Mouse (Mus musculus) layer of hippocampus, adult 18-20 months (tissue): Measurements from ENCODE around the gene Bbs9. TPM values are rescaled to one million over a fixed set of nuclear protein-coding genes. Genes with fewer than 3 reads are reported as not detected.

ENCODE experiments used
- DNase-seq, 2 experiments: peaks; one replicate each; pipeline ENCODE4 v3.0.0; 2022; ENCODE audit warnings: low spot score in 2 of 2
- total RNA-seq, 2 experiments: library from RNA; stranded (reverse); gene quantifications; 2 replicates each; pipeline ENCODE4 v1.2.3; 2021

The Bbs9 gene
- total RNA-seq, 2 experiments from 2014 or later = 32.5 to 34.8 TPM

- DNase-seq = no peak
Observed at GRCm38 (mm10) chr9:22530734-22531489, 55.4 kb downstream of the Bbs9 start.

- no peak for DNase-seq
Observed at GRCm38 (mm10) chr9:22532112-22532511, 56.6 kb downstream of the Bbs9 start.

DNA sequence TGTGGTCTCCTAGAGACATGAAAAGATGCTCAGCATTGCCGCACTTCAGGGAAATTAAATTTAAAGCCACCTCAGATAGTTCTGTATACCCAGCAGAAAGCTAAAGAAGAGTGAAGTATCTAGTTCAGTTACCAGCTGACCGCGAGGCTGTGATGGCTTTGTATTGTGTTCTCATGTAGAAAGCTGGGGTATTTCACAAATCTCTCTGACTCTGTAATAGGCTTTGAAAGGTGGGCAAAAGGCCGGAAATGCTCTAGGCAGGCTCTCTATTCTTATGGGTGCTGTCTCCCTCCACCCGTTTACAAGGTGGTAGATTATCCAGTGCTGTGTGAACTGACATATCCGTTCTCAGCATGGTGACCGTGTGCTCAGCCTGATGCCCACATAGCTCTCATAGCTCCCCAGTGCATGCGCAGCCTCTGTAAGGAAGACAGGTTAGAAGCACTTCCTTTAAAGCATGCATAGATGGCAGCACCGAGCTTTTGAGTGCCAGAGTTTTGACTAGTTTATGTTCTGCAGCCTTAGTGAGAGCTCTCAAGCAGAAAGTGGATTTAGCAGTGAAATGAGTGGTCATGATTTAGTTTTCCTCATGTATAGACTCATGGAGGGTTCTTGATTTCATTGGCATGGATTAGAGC is 57.4 kb downstream of the Bbs9 start:
- peak; percentile 10 to 73 for DNase-seq

- no peak for DNase-seq
Observed at GRCm38 (mm10) chr9:22537767-22538373, 62.4 kb downstream of the Bbs9 start.

DNA sequence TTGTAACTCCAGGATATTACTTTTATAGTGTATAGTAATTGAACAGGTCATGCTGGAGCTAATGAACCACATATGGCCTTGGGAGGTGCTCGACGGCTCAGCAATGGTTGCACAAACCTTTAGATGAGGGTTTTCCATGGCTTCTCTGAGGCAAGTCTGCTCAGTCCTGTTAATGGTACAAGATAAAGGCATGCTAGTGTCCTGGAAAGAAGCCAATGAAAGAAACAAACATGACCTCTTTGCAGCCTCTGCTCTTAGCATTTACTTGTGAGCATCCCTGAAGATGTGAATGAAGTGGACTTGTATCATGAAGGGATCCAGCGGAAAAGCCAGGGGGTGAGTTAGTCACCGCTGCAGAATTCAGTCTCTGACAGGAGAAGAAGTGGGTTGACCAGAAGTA is 64.0 kb downstream of the Bbs9 start:
- no peak for DNase-seq

DNA sequence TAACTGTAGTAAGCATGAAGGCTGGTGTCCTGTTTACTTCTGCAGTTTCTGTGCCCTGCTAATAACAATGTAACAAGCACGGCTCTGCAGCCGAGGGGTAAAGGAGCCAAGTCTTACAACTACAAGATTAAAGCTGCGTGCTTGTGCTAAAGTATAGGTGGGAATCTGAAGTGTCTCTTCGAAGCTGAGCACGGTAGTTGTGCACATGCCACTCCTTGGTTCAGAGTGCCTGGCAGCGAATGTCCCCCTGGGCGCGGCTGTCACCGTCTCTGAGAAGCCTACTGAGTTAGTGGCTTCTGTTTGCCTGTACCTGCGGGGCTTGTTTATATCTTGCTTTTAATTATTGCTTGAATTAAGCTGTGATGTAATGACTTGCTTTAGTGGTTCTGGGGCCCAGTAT is 65.6 kb downstream of the Bbs9 start:
- DNase-seq = no peak

GRCm38 (mm10) chr9:22543467-22543866 is 68.0 kb downstream of the Bbs9 start:
- DNase-seq = no peak

DNA sequence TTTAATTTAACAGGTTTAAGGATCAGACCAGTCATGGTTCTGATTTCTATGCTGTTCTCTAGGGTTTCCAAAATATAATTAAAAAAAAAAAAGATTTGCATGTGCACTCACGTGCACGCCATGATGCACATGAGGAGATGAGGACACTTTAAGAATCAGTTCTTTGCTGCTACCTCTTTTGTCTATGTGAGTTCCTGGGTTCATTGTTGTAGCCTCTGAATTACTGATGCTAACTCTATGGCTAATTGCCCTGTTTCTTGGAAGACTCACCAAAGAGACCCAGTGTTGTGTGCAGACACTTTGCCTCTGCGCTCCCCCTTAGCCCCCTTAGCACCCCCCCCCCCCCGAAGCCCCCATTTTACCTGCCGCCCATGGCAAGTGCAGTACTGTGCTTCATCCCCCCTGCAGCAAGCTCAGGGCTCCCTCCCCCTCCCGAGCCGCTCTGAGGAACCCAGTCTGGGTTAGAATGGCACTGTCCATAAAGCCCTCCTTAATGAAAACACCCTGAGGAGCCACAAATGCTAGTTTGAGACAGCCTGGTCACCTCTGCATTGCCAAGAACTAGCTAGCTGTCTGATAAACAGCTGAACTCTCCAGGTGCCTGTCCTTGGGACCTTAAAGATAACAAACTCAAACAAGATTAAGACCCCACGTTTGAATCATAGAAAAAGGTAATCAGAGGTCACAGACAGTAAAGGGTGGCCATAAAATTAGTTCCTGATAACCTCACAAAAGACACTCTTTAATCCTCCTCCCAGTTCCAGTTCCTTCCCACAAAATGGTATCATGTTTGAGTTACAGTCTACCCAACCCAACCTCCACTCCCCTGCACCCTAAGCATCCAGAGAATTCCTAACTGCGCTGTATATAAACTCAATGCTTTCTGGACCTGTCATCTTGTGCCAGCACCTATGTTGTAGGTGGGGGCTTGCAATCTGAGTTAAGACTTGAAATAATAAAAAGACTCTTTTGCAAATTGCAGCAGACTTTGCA is 69.1 kb downstream of the Bbs9 start:
- no peak for DNase-seq

GRCm38 (mm10) chr9:22551273-22551672 is 75.8 kb downstream of the Bbs9 start:
- no peak for DNase-seq

GRCm38 (mm10) chr9:22556076-22556475 is 80.6 kb downstream of the Bbs9 start:
- DNase-seq = no peak

- DNase-seq = peak; percentile 31 to 82
Observed at GRCm38 (mm10) chr9:22557467-22557866, 82.0 kb downstream of the Bbs9 start.

DNA sequence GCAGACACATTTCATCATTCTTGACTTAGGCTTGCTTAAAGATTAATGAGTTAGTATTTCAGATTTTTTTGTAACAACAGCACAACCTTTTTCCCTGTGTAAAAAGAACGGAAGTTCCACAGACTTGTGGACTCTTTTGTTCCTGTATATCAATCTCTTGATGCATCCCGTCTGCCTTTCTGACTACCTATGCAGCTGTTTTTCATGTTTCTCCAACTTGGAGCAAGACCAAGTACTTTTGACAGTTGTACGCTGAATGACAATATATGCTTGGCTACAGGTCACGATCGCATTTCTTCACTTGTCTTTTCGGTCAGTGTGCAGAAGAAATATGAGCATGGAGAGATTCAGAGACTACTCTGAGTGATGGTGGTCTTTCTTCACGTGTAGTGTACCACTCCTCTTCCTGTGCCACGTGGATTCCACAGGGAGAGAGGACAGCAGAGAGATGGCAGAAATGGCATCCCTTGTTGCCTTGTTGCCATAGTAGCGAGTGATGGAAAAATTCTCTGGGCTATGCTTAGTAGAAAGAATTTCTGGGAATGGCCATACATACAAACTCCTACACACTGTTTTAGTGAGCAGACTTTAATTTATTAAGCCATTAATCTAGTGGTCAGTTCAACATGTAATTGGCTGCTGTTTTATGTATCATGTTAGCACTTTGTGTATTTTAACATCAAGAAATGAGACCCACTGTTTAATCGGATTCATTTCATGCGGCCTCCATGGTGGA is 88.3 kb downstream of the Bbs9 start:
- DNase-seq = no peak

- DNase-seq = no peak
Observed at GRCm38 (mm10) chr9:22567726-22568125, 92.2 kb downstream of the Bbs9 start.

DNA sequence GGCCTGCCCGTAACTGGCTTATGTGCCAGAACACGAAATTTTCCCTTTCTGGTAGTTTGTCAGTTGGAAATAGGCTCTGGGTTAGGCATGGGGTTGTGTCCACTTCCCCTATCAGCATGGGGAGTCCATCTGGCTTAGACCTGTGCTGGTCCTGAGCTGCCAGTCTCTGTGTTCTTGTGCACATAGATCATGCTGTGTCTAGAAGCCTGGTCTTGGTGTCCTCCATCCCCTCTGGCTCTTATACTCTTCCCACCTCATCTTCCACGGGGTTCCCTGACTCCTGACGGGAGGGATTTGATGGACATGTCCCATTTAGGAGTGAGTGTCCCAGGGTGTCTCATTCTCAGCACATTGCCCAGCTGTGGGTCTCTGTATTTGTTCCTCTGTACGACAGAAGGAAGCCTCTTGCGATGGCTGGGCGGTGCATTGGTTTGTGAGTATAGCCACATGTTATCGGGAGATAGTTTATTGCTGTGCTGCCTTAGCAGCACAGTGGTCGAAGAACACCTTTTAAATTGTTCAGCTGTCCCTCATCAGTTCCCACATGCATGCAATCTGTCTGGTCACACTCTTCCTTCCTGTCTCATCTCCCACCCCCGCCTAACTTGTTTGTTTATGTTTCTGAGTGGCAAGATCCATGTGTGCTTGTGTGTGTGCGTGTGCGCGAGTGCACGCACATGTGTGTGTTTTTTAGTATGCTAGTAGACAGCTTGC is 101.1 kb downstream of the Bbs9 start:
- DNase-seq = no peak

DNA sequence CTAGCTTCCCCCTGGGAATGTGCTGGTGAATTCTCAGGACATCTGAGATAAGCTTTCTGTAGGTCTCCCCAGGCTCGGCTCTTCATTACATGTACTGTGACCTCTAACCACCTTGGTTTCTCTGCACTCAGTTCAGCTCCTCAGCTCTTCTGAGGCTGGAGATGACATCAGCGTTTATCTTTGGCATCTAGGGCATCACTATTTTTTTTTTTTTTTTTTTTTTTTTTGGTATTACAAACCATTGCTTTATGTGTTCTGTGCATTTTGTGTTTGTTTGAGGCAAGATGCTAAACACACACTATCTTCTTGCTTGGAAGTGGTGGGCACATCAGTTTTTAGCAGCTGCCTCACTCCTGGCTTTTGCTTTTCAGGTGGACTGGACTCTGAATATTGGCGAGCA is 102.8 kb downstream of the Bbs9 start:
- no peak for DNase-seq

DNA sequence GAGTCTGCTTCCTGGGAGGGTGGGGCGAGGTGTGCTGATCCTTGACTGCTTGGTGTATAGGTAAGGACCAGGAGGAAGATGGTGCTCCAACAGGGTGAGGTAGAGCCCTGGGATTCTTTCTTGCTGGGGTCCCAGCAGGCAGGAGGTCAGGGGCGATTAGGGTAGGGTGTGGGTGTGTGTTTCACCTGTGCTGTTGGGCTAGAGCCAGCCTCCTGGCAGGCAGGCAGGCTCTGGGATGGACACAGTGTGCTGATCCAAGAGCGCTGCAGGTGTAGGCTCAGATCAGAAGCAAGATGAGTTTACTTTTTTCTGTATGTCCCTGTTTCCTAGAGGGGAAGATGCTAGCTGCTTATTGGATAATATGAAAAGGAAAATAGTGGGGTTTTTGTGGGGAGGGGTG is 108.7 kb downstream of the Bbs9 start:
- no peak for DNase-seq

DNA sequence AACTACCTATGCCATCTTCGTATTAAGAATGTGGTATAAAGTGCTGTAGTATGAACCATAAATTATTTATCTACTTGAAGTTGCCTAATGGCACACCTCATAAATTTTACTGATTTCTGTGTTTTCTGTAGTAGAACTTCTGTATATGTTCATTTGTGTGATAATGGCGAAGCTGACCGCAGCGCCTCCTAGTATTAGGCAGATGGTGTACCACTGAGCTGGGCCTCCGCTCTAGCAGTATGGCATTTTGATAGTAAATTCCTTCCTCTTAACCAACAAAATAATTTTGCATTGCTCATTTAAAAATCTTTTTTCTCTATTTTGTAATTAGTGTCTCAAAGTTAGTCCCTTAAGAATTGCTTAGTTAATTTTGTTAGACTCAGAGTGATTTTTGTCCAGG is 117.5 kb downstream of the Bbs9 start:
- no peak for DNase-seq

GRCm38 (mm10) chr9:22596650-22597049 is 121.1 kb downstream of the Bbs9 start:
- peak; percentile 23 to 63 for DNase-seq

DNA sequence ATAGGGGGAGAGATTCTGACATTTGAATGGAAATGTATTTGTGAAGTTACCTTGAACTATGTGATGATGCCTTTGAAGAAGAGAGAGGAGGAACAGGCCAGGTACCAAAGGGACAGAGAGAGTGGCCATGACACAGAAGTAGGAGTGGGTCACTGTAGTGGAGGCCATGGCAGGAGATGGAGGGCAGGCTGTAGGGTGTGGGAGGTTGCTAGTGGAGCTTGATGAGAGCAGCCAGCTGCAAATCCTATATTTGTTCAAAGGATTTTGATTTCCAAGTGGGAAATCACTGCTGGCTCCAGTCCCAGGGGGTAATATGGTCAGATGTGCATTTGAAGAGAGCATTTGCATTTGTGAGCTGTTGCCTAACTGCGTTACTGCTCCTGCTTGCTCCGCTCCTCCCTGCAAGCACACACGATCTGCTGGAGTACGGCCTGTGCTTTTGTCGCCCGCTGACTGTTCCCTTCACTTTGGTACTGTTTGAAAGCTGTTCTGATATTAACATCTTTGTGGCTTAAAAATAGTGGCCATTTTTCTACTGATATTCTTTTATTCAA is 137.8 kb downstream of the Bbs9 start:
- peak in 1 of 2 experiments; percentile 37 for DNase-seq

- no peak for DNase-seq
Observed at GRCm38 (mm10) chr9:22619245-22619644, 143.7 kb downstream of the Bbs9 start.
